Mouse (Mus musculus) megakaryocyte progenitor cell, adult 5-6 weeks (primary cell): ENCODE measurements around the gene Ube2d3. TPM values are rescaled to one million over a fixed set of nuclear protein-coding genes. Genes with fewer than 3 reads are reported as not detected.
"Not testable (repeated sequence)": the region's sequence is repeated elsewhere in the genome, so short reads cannot be mapped to it uniquely, and the experiment has no call there.

Source experiments
- ATAC-seq: replicated peaks from 2 replicates; pipeline ENCODE4 v1.8.0; 2016; ENCODE audit warnings: mild to moderate bottlenecking, moderate TSS enrichment, inconsistent platforms; ENCODE audit not compliant: poor library complexity
- total RNA-seq, 2 experiments: library from RNA; stranded (forward) in 1 of 2; stranded (reverse) in 1 of 2; fragments of 157-497, 149-512 nt in 1 of 2; fragments of 200-1000 nt in 1 of 2; gene quantifications; 2 replicates each; pipeline versions ENCODE4 v1.2.3 to v1.2.4; 2015 to 2017

The Ube2d3 gene
- total RNA-seq, 2 experiments from 2014 or later: 584 to 744 TPM

DNA sequence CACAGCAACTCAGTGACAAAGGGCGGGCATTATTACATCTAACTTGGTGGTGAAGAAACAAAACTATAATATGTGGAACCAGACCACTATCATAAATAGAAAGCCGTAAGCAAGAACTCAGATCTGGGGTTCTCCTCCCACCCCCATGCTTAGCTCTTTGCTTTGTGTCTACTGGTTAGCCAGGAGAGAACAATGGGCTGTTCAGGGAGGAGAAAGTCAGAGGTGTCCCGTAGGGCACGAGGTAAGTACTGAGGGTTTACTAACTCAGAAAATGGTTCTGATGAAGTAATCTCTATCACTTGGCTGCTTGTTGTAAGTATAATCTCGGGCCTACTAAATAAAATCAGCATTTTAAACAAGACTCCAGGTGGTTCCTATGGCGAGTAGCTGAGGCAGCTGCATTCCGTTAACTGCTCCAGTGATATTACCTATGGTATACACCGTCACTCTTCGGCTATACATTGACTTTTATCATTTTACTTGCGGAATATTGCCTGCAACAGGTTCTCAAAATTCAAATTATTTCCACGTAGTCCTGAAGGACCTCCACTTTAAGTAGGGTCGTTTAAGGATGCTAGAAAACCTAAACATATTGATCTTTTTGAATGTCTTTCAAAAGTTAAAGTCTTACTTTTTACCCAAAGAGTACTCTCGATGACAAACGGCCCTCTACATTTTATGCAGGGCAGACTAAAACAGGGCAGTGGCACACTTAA, 890 bp upstream of the Ube2d3 start:
- no peak for ATAC-seq

DNA sequence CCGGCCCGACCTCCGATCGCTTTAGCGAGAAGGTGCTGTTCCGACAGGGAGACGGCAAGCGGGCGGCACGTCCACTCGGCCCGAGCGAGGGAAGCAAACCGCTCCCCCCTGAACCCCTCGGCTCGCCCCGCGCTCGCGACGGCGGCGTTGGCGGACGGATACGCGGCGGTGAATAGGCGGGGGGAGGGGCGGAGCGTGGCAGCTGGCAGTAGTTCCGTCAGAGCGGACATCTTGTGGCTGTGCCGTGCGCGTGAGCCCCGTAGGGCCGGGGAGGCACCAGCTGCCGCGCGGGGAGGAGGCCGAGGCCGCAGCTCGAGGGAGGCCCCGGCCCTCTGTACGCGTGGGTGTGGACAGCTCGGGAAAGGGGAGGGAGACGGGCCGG, 573 bp downstream of the Ube2d3 start:
- ATAC-seq: peak; percentile 47

- peak; percentile 41 for ATAC-seq
Observed at GRCm38 (mm10) chr3:135438913-135439531, 1.1 kb downstream of the Ube2d3 start.

DNA sequence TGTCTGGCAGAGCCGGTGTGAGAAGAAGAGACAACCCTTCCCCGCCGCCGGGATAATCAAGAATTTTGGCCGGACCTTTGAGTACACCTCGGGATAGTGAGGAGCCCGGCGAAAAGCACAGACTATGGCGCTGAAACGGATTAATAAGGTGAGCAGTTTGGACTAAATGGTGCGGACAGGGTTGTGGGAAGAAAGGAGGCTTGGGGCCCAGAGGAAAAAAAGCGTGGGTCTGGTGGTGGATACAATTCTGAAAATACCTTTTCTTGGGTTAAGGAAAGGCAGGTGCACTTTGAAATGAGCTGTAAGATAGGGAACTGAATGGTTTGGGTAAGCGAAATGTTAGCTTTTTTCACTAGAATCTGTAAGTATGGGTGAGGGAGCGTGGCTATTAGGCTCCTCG, 1.7 kb downstream of the Ube2d3 start:
- no peak for ATAC-seq

DNA sequence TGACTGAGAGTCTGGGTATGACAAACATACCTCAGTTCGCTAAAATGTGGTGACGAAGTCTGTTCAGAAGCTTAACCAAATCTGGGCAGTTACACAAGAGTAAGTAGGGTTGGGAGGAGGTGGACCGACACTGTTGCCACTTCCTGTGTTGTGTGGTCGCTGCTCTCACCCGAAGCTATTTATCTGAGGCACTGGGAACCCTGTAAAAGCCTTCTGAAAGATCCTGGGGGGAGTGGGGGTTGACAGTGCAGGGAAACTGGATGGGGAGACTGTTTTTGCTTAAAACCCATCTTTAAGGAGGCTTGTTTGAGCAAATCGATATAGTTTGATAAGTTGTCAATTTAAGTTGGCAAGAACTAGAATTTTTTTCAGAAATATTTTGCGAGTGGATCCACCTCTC, 2.3 kb downstream of the Ube2d3 start:
- ATAC-seq: peak; percentile 30

DNA sequence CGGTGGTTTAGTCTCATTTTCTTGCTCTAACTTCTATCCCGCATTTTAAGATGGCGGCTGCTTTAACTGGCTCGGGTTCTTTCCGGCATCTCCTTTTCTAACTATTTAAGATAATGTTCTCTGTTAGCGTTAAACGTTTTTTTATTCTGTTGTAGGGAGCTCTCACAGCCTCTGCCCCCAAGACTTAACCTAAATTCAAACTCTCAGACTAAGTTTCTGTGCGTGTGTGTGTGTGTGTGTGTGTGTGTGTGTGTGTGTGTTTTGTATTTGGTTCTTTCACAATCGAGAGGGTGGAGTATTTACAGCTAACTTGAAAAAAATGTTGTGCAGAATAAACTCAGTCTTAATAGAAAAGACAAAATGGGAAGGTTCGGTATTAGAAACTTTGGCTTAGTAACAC, 2.7 kb downstream of the Ube2d3 start:
- ATAC-seq: no peak

GRCm38 (mm10) chr3:135444930-135445329, 7.0 kb downstream of the Ube2d3 start:
- no peak for ATAC-seq

GRCm38 (mm10) chr3:135458981-135459380, 21.0 kb downstream of the Ube2d3 start:
- ATAC-seq: no peak

GRCm38 (mm10) chr3:135468402-135468801, 30.5 kb downstream of the Ube2d3 start:
- no peak for ATAC-seq

DNA sequence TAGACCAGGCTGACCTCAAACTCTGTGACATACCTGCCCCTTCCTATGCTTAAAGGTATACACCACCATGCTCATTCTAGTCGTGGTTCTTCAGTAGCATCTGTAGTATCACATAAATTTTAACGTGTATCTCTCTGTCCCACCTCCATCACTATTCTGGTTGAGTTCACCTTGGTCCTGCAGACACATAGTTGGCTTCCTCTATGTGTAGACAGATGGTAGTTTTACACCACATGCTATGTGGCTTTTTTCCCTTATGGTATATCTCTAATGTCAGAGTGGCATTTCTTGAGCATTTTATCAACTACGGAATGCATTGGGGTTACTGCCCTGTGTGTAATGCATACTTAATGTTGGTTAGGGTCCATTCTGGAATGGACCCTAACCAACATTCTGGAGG, 31.2 kb downstream of the Ube2d3 start:
- ATAC-seq: no peak; the same call in 1 of the 2 replicates

- peak; percentile 41 for ATAC-seq
Observed at GRCm38 (mm10) chr3:135469974-135470373, 32.0 kb downstream of the Ube2d3 start.

DNA sequence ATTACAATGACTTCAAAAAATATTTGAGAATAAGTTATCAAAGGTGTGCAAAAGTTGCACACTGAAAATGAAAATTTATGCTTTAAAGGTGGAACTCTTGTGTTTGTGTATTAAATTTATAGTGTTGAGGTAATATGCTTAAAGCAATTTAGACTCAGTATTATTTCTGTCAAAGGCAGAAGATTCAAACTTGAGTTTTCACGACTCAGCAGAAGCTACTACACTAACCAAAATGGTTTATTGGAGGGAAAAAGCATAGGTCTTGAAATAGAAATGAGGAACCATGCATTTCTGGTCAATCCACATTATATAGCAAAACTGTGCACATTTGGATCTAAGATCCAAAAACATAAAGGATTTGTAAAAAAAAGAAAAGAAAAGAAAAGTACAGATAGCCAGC, 32.9 kb downstream of the Ube2d3 start:
- ATAC-seq: no peak

GRCm38 (mm10) chr3:135475025-135475424, 37.1 kb downstream of the Ube2d3 start:
- no peak for ATAC-seq

DNA sequence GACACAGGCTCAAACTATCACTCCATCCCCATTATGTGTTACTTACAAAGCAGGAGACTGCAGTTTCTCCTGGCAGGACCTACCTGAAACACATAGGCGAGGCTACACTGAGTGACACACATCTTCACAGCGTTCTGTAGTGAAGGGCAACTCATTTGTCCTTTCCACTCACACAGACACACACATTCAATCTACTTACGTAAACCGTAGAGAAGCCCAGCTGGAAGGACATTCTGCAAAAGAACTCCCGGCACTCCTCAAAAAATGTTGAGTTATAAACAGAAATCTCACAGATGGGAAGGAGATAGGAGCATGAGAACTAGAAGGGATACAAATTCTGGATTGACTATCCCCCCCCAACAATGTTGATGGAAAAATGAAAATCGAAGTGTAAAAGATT, 38.3 kb downstream of the Ube2d3 start:
- ATAC-seq: no peak

- ATAC-seq: peak; percentile 86
Observed at GRCm38 (mm10) chr3:135476977-135477376, 39.0 kb downstream of the Ube2d3 start.

DNA sequence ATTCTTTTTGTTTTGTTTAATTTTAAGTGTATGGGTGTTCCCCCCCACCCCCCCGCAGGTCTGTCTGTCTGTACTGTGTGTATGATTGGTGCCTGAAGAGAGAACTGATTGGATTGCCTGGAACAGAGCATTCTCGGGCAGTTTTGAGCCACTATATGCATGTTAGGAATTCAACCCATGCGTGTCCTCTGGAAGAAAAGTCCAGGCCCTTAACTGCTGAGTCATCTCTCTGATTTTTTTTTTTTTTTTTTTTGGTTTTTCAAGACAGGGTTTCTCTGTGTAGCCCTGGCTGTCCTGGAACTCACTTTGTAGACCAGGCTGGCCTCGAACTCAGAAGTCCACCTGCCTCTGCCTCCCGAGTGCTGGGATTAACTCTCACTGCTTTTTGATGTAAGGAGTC, 41.1 kb downstream of the Ube2d3 start:
- not testable (repeated sequence) for ATAC-seq

DNA sequence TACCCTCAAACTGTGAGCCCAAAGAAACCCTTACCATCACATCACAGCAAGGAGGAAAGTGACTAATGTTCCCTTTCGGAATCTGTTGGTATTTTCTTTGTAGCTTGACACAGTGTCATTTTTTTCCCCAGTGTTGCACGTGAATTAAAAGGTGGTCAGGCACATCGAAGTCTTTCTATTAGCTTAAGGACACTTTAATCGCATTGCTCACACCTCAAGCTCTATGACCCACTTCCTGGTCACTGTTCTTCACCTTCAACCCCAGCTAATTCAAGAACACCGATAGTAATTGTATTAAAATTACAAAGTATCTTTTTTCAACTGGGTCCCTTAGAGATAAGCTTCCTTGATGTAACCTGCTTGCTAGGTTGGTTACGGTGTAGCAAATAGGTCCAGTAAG, 42.8 kb downstream of the Ube2d3 start:
- ATAC-seq: no peak

DNA sequence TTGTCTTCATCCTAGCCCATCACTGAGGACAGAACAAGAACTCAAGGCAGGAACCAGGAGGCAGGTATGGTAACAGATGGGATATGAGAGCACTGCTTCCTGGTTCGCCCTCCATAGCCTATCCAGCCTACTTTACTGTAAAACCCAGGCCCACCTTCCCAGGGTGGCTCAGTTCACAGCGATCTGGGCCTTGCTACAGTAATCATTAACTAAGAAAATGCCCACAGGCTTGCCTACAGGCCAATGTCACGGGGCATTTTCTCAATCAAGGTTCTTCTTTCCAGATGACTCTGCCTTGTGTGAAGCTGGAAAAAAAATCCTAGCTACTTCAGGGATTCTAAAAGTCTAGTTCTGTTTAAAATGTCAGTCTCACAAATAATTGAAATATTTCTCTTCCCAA, 43.7 kb downstream of the Ube2d3 start:
- ATAC-seq: no peak

GRCm38 (mm10) chr3:135484650-135485049, 46.7 kb downstream of the Ube2d3 start:
- not testable (repeated sequence) for ATAC-seq

- ATAC-seq: peak; percentile 94
Observed at GRCm38 (mm10) chr3:135485128-135485899, 47.4 kb downstream of the Ube2d3 start, which contains the start of gene Manba. Gene Manba (plus strand): TSS chr3:135485611.

GRCm38 (mm10) chr3:135485900-135486241, 47.9 kb downstream of the Ube2d3 start:
- ATAC-seq: peak; percentile 6; the same call in 1 of the 2 replicates

- ATAC-seq: peak; percentile 9
Observed at GRCm38 (mm10) chr3:135486351-135486750, 48.4 kb downstream of the Ube2d3 start.
